Mouse (Mus musculus) testis, adult 2 months (tissue): ENCODE measurements at regions not wholly inside any gene's neighbourhood (a gene's known extent, or its start where the extent isn't known, plus 50 kb on each side); places are given as distances from the start of the nearest gene placed in this dataset.

Experiments used
- H3K27ac ChIP-seq: fragments of 200-500 bp; 2 replicates; pipeline ENCODE4 v1.5.1; 2012; ENCODE audit warnings: low read depth, low read length; ENCODE audit not compliant: control insufficient read depth, insufficient read depth
- H3K27me3 ChIP-seq: fragments of 200-500 bp; 2 replicates; pipeline ENCODE4 v1.6.1; 2012; ENCODE audit warnings: mild to moderate bottlenecking, low read length, moderate library complexity; ENCODE audit not compliant: control insufficient read depth, insufficient read depth
- H3K36me3 ChIP-seq: fragments of 200-500 bp; 2 replicates; pipeline ENCODE4 v1.6.1; 2012; ENCODE audit warnings: mild to moderate bottlenecking, low read length; ENCODE audit not compliant: control insufficient read depth, insufficient read depth
- H3K4me1 ChIP-seq: fragments of 200-500 bp; 2 replicates; pipeline ENCODE4 v1.6.1; 2012; ENCODE audit warnings: low read length; ENCODE audit not compliant: control insufficient read depth, insufficient read depth
- H3K4me3 ChIP-seq: fragments of 200-500 bp; 2 replicates; pipeline ENCODE4 v1.5.1; 2012; ENCODE audit warnings: low read depth, mild to moderate bottlenecking, low read length, moderate library complexity, mixed read lengths; ENCODE audit not compliant: control insufficient read depth
- CTCF ChIP-seq: fragments of 200-500 bp; IDR thresholded peaks from 2 replicates; pipeline ENCODE4 v1.5.1; 2012; ENCODE audit warnings: low read depth, mild to moderate bottlenecking, inconsistent platforms, low read length, moderate library complexity; ENCODE audit not compliant: control insufficient read depth, insufficient read depth, insufficient replicate concordance
- POLR2A ChIP-seq: fragments of 200-500 bp; IDR thresholded peaks from 2 replicates; pipeline ENCODE4 v1.6.1; 2012; ENCODE audit warnings: low read depth, mild to moderate bottlenecking, inconsistent platforms, low read length, moderate library complexity; ENCODE audit not compliant: control insufficient read depth

DNA sequence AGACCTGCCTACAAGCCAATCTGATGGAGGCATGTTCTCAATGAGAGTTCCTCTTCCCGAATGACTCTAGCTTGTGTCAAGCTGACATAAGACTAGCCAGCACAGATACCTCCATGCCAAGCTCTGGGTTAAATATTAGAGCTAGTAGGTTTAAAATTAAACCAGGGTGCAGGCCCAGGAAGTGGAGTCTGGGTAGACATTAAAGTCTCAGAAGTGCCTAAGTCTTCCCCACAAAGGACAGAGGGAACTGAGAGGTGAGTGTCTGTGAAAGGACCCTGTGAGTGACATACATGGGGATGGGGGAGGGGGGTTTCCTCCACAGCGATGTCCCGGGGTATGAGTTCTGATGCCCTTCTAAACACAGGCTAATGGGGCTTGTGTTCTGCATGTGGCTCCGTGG is 90.2 kb upstream of the Sertad2 start:
- no peak overlapping the region for H3K27ac ChIP-seq
- no peaks in the 10 kb centered on the region for H3K27me3 ChIP-seq
- no peak overlapping the region for H3K4me3 ChIP-seq
- H3K4me1 ChIP-seq: no peaks in the 10 kb centered on the region; the same call in none of the 2 replicates
- H3K36me3 ChIP-seq: no peaks in the 10 kb centered on the region
- TF ChIP-seq CTCF: no peak
- TF ChIP-seq POLR2A: no peak

DNA sequence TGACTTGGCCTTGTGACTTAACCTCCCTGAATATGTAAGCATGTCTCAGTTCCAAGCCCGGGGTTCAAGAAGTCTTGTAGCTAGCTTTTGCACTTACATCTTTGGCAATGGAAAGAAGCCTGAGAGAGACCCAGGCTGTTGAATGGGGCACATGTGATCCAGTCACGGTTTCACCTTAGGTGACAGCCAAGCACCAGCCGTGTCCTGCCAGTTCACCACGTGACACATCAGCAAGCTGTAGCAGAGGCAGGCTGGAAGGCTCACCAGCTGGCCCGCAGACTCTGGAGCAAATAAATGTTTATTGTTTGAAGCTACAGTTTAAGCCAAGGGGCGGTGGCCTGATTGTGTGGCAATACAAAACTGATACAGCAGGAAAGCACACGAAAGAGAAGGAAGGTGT is 89.3 kb upstream of the Sertad2 start:
- Histone ChIP-seq H3K27me3 (no peaks in the 10 kb centered on the region), H3K27ac (no peak overlapping the region), H3K4me3 (no peak overlapping the region), H3K4me1 (no peaks in the 10 kb centered on the region; the same call in none of the 2 replicates), H3K36me3 (no peaks in the 10 kb centered on the region)
- TF ChIP-seq CTCF (no peak), POLR2A (no peak)

DNA sequence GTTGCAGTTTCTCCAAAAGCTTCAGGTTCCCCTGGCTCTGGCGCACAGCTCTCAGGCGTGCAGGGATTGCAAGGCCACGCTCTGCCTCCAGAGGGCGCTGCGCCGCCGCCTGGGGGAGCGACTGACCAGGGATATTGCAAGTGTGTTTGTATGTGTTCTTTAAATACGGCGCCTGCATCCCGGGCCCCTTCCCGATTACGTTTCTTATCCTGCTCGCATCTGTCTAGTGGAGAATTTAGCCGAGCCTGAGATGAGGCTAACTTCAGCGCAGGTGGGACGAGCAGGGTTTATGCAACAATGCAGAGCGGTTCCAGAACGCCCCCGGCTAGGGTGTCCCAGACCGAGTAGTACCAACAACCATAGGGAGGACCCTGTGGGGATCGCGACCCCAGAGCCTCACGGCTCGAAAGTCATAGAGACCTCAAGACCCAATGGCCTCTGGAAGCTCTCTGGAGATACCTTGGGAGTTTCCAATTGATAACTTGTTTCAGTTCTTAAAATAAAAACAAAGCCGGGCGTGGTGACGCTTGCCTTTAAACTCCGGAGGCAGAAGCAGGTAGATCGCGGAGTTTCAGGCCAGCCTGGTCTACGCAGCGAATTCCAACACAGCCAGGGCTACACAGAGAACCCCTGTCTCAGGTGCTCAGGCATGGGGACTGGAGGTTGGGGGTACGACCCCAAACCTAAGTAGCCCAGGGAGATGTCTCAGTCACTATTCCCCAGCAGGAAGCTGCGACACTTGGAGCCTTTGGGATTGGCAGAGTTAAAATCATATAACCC is 87.8 kb upstream of the Sertad2 start:
- TF ChIP-seq CTCF: peak; percentile 99
- no peak for TF ChIP-seq POLR2A
- no peak overlapping the region for H3K27ac ChIP-seq
- no peaks in the 10 kb centered on the region for H3K36me3 ChIP-seq

DNA sequence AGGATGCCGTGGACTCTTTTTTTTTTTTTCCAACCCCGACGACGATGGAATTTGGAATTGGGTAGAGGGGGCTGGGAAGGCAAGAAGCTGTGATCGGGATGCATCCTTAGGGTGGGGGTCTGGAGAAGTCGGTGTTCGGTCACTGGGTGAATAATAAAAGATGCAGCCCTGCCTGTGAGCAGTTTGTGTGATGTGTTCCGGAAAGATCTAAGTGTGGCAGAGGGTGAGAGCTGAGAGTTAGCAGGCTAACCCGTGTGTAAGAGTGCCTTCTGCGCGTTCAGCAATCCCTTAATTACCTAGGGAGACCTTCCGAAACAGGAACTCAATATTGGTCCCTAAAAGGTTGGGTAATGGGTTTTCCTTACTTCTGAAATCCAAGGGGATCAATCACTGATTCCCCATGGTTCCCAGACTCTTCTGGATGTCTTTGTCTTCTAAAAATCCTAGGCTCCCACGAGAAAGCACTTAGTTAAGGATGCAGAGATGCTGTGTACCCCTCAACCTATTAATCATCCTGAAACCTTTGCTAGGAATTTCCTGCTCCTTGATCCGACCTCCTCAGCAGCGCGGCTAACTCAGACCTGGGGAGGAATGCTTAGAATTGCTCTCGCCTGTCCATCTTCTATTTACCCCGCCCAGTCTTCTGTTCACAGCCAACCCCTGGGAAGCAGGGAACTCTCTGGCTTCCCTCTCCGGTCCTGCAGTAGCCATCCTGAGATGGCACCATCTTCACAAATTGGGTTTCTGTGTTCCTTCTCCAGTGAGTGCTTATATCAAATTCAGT is 87.0 kb upstream of the Sertad2 start:
- H3K4me1 ChIP-seq: no peaks in the 10 kb centered on the region; the same call in none of the 2 replicates
- TF ChIP-seq CTCF (no peak), POLR2A (no peak)
- no peaks in the 10 kb centered on the region for H3K36me3 ChIP-seq
- H3K27me3 ChIP-seq: no peaks in the 10 kb centered on the region
- H3K4me3 ChIP-seq: peak overlapping the region; percentile 82
- H3K27ac ChIP-seq: no peak overlapping the region

More for the DNA sequence above, 87.8 kb upstream of the Sertad2 start:
- Histone ChIP-seq H3K4me1 (no peaks in the 10 kb centered on the region; the same call in none of the 2 replicates), H3K27me3 (no peaks in the 10 kb centered on the region), H3K4me3 (peak overlapping the region; percentile 82)

DNA sequence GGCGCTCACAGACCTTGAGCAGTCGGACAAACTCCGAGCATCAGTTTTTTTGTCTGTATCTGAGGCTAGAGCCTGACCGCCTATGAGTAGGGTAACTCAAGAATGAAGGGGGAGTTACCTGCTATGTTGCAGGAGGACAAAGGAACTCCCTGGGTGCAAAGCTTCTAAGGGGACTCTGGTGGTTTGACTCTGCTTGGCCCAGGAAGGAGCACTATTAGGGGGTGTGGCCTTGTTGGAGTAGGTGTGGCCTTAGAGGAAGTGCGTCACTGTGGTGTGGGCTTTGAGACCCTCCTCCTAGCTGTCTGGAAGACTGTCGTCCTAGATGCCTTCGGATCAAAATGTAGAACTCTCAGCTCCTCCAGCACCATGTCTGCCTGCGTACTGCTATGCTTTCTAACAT is 83.9 kb upstream of the Sertad2 start:
- TF ChIP-seq CTCF (no peak), POLR2A (no peak)
- Histone ChIP-seq H3K4me3 (no peak overlapping the region), H3K36me3 (no peaks in the 10 kb centered on the region), H3K27ac (no peak overlapping the region), H3K4me1 (peaks cover 6% of the 10 kb centered on the region), H3K27me3 (no peaks in the 10 kb centered on the region)

DNA sequence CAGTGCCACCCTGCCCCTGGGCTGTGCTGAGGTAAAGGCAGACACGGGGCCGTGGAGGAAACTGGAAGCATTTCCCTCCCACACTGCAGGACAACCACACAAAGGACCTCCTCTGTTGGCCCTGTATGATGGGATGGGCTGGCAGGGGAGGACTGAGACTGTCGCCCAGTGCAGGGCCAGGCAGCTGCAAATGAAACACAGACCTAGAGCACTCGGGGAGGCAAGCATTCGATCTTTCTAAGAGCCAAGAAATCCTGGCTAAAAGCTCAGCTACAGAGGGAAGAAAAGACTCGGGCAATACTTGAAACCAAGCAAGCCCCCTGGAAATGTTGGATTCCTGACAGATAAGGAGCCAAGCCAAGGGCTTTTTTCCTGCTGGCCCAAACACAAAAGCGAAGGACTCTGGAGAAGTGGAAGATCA is 82.5 kb upstream of the Sertad2 start:
- TF ChIP-seq POLR2A (no peak), CTCF (no peak)
- Histone ChIP-seq H3K27me3 (no peaks in the 10 kb centered on the region), H3K36me3 (no peaks in the 10 kb centered on the region), H3K27ac (no peak overlapping the region), H3K4me3 (no peak overlapping the region), H3K4me1 (peaks cover 6% of the 10 kb centered on the region)

DNA sequence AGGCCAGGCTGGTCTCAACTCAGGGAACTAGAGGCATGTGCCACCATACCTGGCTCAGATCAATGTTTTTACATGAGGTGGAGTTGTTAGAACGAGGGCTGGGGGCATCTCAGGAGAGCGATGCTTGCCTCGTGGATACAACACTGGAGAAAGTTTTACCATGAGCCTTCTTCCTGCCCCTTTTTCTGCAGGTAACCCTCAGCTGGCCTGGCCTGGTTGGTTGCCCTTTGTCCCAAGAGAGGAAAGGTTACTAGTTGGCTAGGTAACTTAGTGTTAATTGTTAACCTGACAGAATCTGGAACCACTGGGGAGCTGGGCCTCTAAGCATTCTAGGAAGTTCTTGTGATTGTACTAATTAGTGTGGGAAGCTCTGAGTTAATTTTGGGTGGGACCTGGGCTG is 81.0 kb upstream of the Sertad2 start:
- no peaks in the 10 kb centered on the region for H3K27me3 ChIP-seq
- TF ChIP-seq CTCF: no peak
- no peak for TF ChIP-seq POLR2A
- H3K27ac ChIP-seq: no peak overlapping the region
- H3K36me3 ChIP-seq: no peaks in the 10 kb centered on the region
- peaks cover 6% of the 10 kb centered on the region for H3K4me1 ChIP-seq
- H3K4me3 ChIP-seq: no peak overlapping the region
